Mouse (Mus musculus) ES-E14 (cell line): ENCODE results near the gene Kcnc1.

ENCODE experiments used
- CHD2 ChIP-seq: IDR thresholded peaks from 2 replicates; pipeline ENCODE4 v1.6.1; 2014; ENCODE audit warnings: mild to moderate bottlenecking, low read depth, low read length, inconsistent platforms
- HCFC1 ChIP-seq: IDR thresholded peaks from 2 replicates; pipeline ENCODE4 v1.6.1; 2012; ENCODE audit warnings: low read length, inconsistent platforms, borderline replicate concordance; ENCODE audit not compliant: insufficient read depth
- MAFK ChIP-seq: IDR thresholded peaks from 2 replicates; pipeline ENCODE4 v1.6.1; 2014; ENCODE audit warnings: mild to moderate bottlenecking, low read depth, low read length, inconsistent platforms; ENCODE audit not compliant: insufficient read depth
- ZC3H11A ChIP-seq: IDR thresholded peaks from 2 replicates; pipeline ENCODE4 v1.6.1; 2012; ENCODE audit warnings: low read depth, mild to moderate bottlenecking, inconsistent platforms, low read length, borderline replicate concordance

DNA sequence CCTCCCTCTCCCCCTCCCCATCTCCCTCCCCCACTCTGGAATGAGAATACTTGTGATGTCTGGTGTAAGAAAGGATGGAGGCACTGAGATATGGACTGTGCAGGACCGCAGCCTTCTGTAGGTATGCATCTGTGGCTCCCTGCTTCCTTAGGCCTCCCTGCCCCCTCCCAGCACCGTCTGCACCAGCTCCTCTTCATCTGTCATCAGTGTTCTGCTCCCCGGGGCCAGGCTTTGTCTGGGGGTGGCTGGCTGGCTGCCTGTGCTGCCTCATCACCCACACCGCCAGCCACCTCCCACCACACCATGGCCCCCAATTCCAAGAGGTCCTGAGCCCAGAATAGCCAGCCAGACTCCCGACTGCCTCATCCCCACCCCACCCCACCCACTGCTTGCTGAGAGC lies 32.1 kb upstream of the Kcnc1 start:
- no peak for TF ChIP-seq CHD2
- no peak for TF ChIP-seq ZC3H11A
- TF ChIP-seq MAFK = no peak
- TF ChIP-seq HCFC1 = no peak
